Mouse (Mus musculus) left cerebral cortex, adult 2 months (tissue): ENCODE results near the gene Prkch. TPM values are rescaled to one million over a fixed set of nuclear protein-coding genes. Genes with fewer than 3 reads are reported as not detected.

ENCODE experiments used
- DNase-seq, 2 experiments: peaks; one replicate each; pipeline ENCODE4 v3.0.0; 2021 to 2022; ENCODE audit warnings: low spot score in 2 of 2, mixed read lengths in 1 of 2; ENCODE audit errors: extremely low spot score in 1 of 2
- H3K27ac ChIP-seq: fragments of 200-600 bp; 2 replicates; pipeline ENCODE4 v1.8.1; 2022
- H3K4me3 ChIP-seq: fragments of 200-600 bp; 2 replicates; pipeline ENCODE4 v1.8.1; 2022
- CTCF ChIP-seq: fragments of 200-600 bp; IDR thresholded peaks from 2 replicates; pipeline ENCODE4 v1.8.1; 2022; ENCODE audit warnings: antibody characterized with exemption, mild to moderate bottlenecking, moderate library complexity
- intact Hi-C: fragments of 180-260 bp; cut with DNase I; formaldehyde crosslinking; loops from one replicate; pipeline ENCODE4 v1.15.1; 2025
- total RNA-seq, 2 experiments: library from RNA; stranded (reverse); gene quantifications; 2 replicates each; pipeline ENCODE4 v1.2.3; 2021

Prkch gene
- total RNA-seq, 2 experiments from 2014 or later: 4.1 to 5.7 TPM

- DNase-seq: no peak
- no peak overlapping the region for H3K4me3 ChIP-seq
- TF ChIP-seq CTCF: no peak
- H3K27ac ChIP-seq: no peak overlapping the region
- intact Hi-C loops: no loop called here
These were observed 228.7 kb downstream of the Prkch start for GRCm38 (mm10) chr12:73813016-73813900.

GRCm38 (mm10) chr12:73814056-73814735, 229.6 kb downstream of the Prkch start:
- no peak overlapping the region for H3K4me3 ChIP-seq
- no peak for DNase-seq
- intact Hi-C loops: no loop called here
- no peak overlapping the region for H3K27ac ChIP-seq
- no peak for TF ChIP-seq CTCF

- DNase-seq: no peak
- no peak for TF ChIP-seq CTCF
- H3K4me3 ChIP-seq: no peak overlapping the region
- H3K27ac ChIP-seq: no peak overlapping the region
- intact Hi-C loops: no loop called here
These were observed 230.3 kb downstream of the Prkch start for GRCm38 (mm10) chr12:73814897-73815296.

- no peak overlapping the region for H3K27ac ChIP-seq
- TF ChIP-seq CTCF: no peak
- no peak overlapping the region for H3K4me3 ChIP-seq
- no peak for DNase-seq
- intact Hi-C loops: no loop called here
These were observed 230.9 kb downstream of the Prkch start for GRCm38 (mm10) chr12:73815463-73815862.

GRCm38 (mm10) chr12:73815892-73816291, 231.3 kb downstream of the Prkch start:
- no peak for TF ChIP-seq CTCF
- intact Hi-C loops: no loop called here
- DNase-seq: no peak

GRCm38 (mm10) chr12:73816866-73817265, 232.3 kb downstream of the Prkch start:
- no peak for DNase-seq
- no peak for TF ChIP-seq CTCF
- intact Hi-C loops: no loop called here
- H3K4me3 ChIP-seq: no peak overlapping the region
- H3K27ac ChIP-seq: no peak overlapping the region

More at GRCm38 (mm10) chr12:73815892-73816291, 231.3 kb downstream of the Prkch start:
- no peak overlapping the region for H3K4me3 ChIP-seq
- H3K27ac ChIP-seq: no peak overlapping the region

- H3K4me3 ChIP-seq: no peak overlapping the region
- no peak for TF ChIP-seq CTCF
- H3K27ac ChIP-seq: no peak overlapping the region
- DNase-seq: no peak
- intact Hi-C loops: no loop called here
These were observed 234.2 kb downstream of the Prkch start for GRCm38 (mm10) chr12:73818801-73819200.

- intact Hi-C loops: no loop called here
- H3K27ac ChIP-seq: no peak overlapping the region
- no peak for DNase-seq
- H3K4me3 ChIP-seq: no peak overlapping the region
- no peak for TF ChIP-seq CTCF
These were observed 236.6 kb downstream of the Prkch start for GRCm38 (mm10) chr12:73821176-73821575.

- intact Hi-C loops: no loop called here
- no peak for TF ChIP-seq CTCF
- DNase-seq: no peak
These were observed 237.7 kb downstream of the Prkch start for GRCm38 (mm10) chr12:73822331-73822730.

GRCm38 (mm10) chr12:73824828-73825227, 240.2 kb downstream of the Prkch start:
- Histone ChIP-seq H3K27ac (no peak overlapping the region), H3K4me3 (no peak overlapping the region)
- intact Hi-C loops: no loop called here
- DNase-seq: no peak
- TF ChIP-seq CTCF: no peak

More at GRCm38 (mm10) chr12:73822331-73822730, 237.7 kb downstream of the Prkch start:
- Histone ChIP-seq H3K4me3 (no peak overlapping the region), H3K27ac (no peak overlapping the region)

Other genes starting within 250 kb of the Prkch start
- gene Tmem30b, start 38.4 kb upstream of the Prkch start, total RNA-seq: under 1 TPM in 1 of 2 experiments, not detected in 1; 0.11 TPM